Mouse (Mus musculus): Measurements from ENCODE around the gene Gsk3a. TPM values are rescaled to one million over a fixed set of nuclear protein-coding genes. Genes with fewer than 3 reads are reported as not detected.

Gsk3a gene
- polyA plus RNA-seq, 1 experiment from 2014 or later = 16.1 TPM

GRCm38 (mm10) chr7:25209161-25209622 lies 28.5 kb downstream of the Gsk3a start:
- DNase-seq (ENCODE audit: low spot score) (no peak), ATAC-seq (ENCODE audit: low FRiP score) (no peak)
- Histone ChIP-seq H3K4me3 (ENCODE audit: low read depth, low read length) (no peak overlapping the region), H3K4me1 (replicated peaks; ENCODE audit: control insufficient read depth, insufficient read depth, low read length) (no peaks in the 10 kb centered on the region), H3K9ac (ENCODE audit: low read depth, low read length) (no peak overlapping the region), H3K27me3 (ENCODE audit: control insufficient read depth, insufficient read depth, low read length) (no peaks in the 10 kb centered on the region), H3K27ac (ENCODE audit: low read depth, low read length) (no peak overlapping the region), H3K36me3 (ENCODE audit: control insufficient read depth, insufficient read depth, low read length) (0 out of 2 replicates have a peak, but pooled peaks cover 2% of the 10 kb centered on the region), H3K9me3 (ENCODE audit: control insufficient read depth, low read length) (no peaks in the 10 kb centered on the region), H3K4me2 (replicated peaks; ENCODE audit: low read depth, low read length) (no peak overlapping the region)
- WGBS = 84% methylated on average over 3 of the region's 3 CpGs

- Histone ChIP-seq H3K27ac (ENCODE audit: low read depth, low read length) (no peak overlapping the region), H3K4me3 (ENCODE audit: low read depth, low read length) (no peak overlapping the region), H3K9ac (ENCODE audit: low read depth, low read length) (no peak overlapping the region), H3K9me3 (ENCODE audit: control insufficient read depth, low read length) (no peaks in the 10 kb centered on the region), H3K36me3 (ENCODE audit: control insufficient read depth, insufficient read depth, low read length) (0 out of 2 replicates have a peak, but pooled peaks cover 8% of the 10 kb centered on the region), H3K27me3 (ENCODE audit: control insufficient read depth, insufficient read depth, low read length) (no peaks in the 10 kb centered on the region), H3K4me2 (replicated peaks; ENCODE audit: low read depth, low read length) (no peak overlapping the region), H3K4me1 (replicated peaks; ENCODE audit: control insufficient read depth, insufficient read depth, low read length) (no peaks in the 10 kb centered on the region)
- no peak for ATAC-seq (ENCODE audit: low FRiP score)
- DNase-seq (ENCODE audit: low spot score) = no peak
- WGBS = 90% methylated on average over 16 of the region's 16 CpGs
Observed at GRCm38 (mm10) chr7:25206094-25206830, 31.4 kb downstream of the Gsk3a start.

DNA sequence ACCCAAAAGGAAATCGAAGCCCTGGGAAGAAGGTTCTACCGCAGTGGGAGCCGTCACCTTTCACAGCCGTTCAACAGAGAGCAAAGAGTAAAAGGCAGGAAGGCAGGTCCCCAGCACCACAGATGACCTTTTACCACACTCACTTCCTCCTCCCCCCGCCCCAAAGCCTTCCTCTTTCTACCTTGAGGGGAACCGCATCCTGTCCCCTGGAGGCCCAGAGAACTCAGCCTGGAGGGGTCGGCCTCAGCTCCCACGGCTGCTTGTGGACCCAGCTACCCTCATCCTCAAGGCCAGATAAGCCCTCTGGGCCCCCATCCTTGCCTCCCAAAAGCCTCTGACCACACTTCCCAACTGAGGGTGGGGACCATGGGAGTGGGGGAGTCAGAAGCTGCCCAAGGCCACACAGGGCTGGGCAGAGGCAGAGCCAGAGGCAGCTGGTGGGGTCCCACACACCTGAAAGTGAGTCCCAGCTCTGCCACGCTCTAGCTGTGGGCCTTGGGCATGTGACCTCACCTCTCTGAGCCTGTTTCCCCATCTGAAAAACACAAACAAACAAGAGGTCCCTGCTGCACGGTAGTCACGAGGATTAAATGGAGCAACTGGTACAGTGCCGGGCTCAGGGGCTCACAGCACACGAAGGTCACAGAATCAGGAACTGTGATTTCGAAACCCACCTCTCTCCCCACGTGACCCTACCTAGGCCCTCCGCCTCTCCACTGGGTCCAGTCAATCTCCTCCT lies 32.1 kb downstream of the Gsk3a start:
- H3K4me2 ChIP-seq (replicated peaks; ENCODE audit: low read depth, low read length) = no peak overlapping the region
- no peak overlapping the region for H3K9ac ChIP-seq (ENCODE audit: low read depth, low read length)
- no peaks in the 10 kb centered on the region for H3K27me3 ChIP-seq (ENCODE audit: control insufficient read depth, insufficient read depth, low read length)
- no peaks in the 10 kb centered on the region for H3K4me1 ChIP-seq (replicated peaks; ENCODE audit: control insufficient read depth, insufficient read depth, low read length)
- DNase-seq (ENCODE audit: low spot score) (no peak), ATAC-seq (ENCODE audit: low FRiP score) (no peak)
- no peaks in the 10 kb centered on the region for H3K9me3 ChIP-seq (ENCODE audit: control insufficient read depth, low read length)
- no peak overlapping the region for H3K4me3 ChIP-seq (ENCODE audit: low read depth, low read length)
- H3K27ac ChIP-seq (ENCODE audit: low read depth, low read length) = no peak overlapping the region
- WGBS = 83% methylated on average over 16 of the region's 16 CpGs
- 0 out of 2 replicates have a peak, but pooled peaks cover 5% of the 10 kb centered on the region for H3K36me3 ChIP-seq (ENCODE audit: control insufficient read depth, insufficient read depth, low read length)

DNA sequence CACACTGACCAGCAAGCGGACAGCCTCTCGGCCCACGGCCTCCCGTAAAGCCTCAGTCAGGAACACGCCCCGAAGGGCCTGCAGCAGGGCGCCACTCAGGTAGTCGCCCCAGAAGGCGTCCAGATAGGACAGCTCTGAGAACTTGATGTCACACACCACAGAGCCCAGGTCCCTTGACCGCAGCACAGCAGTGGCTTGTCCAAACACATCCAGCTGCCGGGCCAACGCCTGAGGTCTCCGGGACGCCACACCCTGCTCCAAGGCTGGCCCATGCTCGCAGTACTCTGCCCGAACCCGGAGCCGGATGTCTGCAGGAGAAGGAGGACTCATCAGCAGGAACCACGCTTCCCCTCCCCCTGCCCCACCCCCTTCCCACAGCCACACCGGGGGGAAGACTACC lies 34.0 kb downstream of the Gsk3a start:
- Histone ChIP-seq H3K27me3 (ENCODE audit: control insufficient read depth, insufficient read depth, low read length) (no peaks in the 10 kb centered on the region), H3K4me3 (ENCODE audit: low read depth, low read length) (no peak overlapping the region), H3K4me1 (replicated peaks; ENCODE audit: control insufficient read depth, insufficient read depth, low read length) (no peaks in the 10 kb centered on the region), H3K4me2 (replicated peaks; ENCODE audit: low read depth, low read length) (no peak overlapping the region), H3K36me3 (ENCODE audit: control insufficient read depth, insufficient read depth, low read length) (0 out of 2 replicates have a peak, but pooled peaks cover 5% of the 10 kb centered on the region), H3K9ac (ENCODE audit: low read depth, low read length) (no peak overlapping the region), H3K27ac (ENCODE audit: low read depth, low read length) (no peak overlapping the region), H3K9me3 (ENCODE audit: control insufficient read depth, low read length) (no peaks in the 10 kb centered on the region)
- WGBS = 88% methylated on average over 19 of the region's 20 CpGs
- no peak for DNase-seq (ENCODE audit: low spot score)
- ATAC-seq (ENCODE audit: low FRiP score) = no peak

DNA sequence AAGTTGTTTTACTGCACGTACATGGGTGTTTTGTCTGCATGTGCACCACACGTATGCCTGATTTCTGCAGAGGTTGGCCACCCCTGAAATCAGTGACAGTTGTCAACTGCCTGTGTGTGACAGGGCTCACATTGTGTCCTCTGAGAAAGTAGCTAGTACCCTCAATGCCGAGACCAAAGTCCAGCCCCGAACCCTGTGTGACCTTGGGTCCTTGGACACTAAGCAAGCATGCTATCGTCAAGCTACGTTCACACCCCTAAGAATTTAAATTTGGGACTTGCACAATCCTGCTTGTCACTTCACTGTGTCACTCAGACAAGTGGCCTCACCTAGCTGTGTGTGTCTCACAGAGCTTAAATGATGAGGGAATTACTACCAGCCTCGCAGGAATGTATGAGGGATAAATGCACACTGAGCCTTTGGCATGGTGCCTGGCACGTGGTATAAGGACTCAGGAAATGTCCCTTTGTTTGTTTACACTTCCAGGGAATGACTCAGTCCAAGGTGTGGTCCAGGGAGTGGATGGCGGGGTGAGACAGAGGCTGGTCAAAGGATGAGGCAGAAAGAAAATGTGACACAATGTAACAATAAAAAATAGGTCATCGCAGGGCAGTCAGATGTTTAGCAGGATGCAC lies 40.1 kb downstream of the Gsk3a start:
- ATAC-seq (ENCODE audit: low FRiP score) (no peak), DNase-seq (ENCODE audit: low spot score) (no peak)
- Histone ChIP-seq H3K9me3 (ENCODE audit: control insufficient read depth, low read length) (no peaks in the 10 kb centered on the region), H3K9ac (ENCODE audit: low read depth, low read length) (no peak overlapping the region), H3K4me2 (replicated peaks; ENCODE audit: low read depth, low read length) (no peak overlapping the region), H3K27me3 (ENCODE audit: control insufficient read depth, insufficient read depth, low read length) (no peaks in the 10 kb centered on the region), H3K27ac (ENCODE audit: low read depth, low read length) (no peak overlapping the region), H3K4me1 (replicated peaks; ENCODE audit: control insufficient read depth, insufficient read depth, low read length) (no peaks in the 10 kb centered on the region), H3K4me3 (ENCODE audit: low read depth, low read length) (no peak overlapping the region), H3K36me3 (ENCODE audit: control insufficient read depth, insufficient read depth, low read length) (no peaks in the 10 kb centered on the region)
- 77% methylated on average over 10 of the region's 10 CpGs for WGBS

DNA sequence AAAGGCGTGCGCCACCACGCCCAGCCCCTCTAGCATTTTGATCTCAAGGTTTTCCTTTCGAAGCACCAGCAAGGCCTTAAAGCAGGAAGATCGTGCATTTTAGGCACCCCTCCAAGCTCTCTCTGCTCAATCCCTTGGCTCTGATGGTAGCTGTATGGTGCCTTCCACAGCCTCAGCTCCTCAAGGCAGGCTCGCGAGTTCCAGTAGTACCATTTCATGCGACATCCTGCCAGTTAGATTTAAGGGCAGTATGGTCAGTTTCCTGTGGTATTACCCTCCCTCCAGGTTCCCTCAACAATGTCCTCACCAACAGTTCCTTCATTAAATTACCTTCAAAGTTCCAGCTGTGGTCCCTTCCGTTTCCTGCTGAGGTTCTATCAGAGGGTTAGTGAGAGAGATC lies 41.5 kb downstream of the Gsk3a start:
- Histone ChIP-seq H3K4me1 (replicated peaks; ENCODE audit: control insufficient read depth, insufficient read depth, low read length) (no peaks in the 10 kb centered on the region), H3K4me3 (ENCODE audit: low read depth, low read length) (no peak overlapping the region), H3K27ac (ENCODE audit: low read depth, low read length) (no peak overlapping the region), H3K9me3 (ENCODE audit: control insufficient read depth, low read length) (no peaks in the 10 kb centered on the region), H3K9ac (ENCODE audit: low read depth, low read length) (no peak overlapping the region), H3K4me2 (replicated peaks; ENCODE audit: low read depth, low read length) (no peak overlapping the region), H3K36me3 (ENCODE audit: control insufficient read depth, insufficient read depth, low read length) (no peaks in the 10 kb centered on the region), H3K27me3 (ENCODE audit: control insufficient read depth, insufficient read depth, low read length) (no peaks in the 10 kb centered on the region)
- DNase-seq (ENCODE audit: low spot score) (no peak), ATAC-seq (ENCODE audit: low FRiP score) (no peak)
- WGBS = 86% methylated on average over 9 of the region's 9 CpGs

DNA sequence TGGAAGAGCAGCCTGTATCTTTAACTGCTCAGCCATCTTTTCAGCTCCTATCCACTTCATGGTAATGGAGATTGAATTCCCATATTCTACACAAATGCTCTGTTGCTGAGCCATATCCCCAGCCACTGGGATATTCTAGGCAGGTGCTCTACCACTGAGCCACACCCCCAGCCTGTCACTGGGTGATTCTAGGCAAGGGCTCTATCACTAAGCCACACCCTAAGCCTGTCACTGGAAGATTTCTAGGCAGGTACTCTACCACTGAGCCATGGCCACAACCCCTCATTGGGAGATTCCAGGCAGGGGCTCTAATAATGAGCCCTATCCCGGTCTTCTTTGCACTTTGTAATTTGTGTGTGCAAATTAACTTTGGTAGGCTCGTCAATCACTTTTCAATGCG lies 42.5 kb downstream of the Gsk3a start:
- H3K4me2 ChIP-seq (replicated peaks; ENCODE audit: low read depth, low read length) = no peak overlapping the region

GRCm38 (mm10) chr7:25192110-25192509 lies 45.5 kb downstream of the Gsk3a start:
- H3K9me3 ChIP-seq (ENCODE audit: control insufficient read depth, low read length) = no peaks in the 10 kb centered on the region
- no peaks in the 10 kb centered on the region for H3K27me3 ChIP-seq (ENCODE audit: control insufficient read depth, insufficient read depth, low read length)
- ATAC-seq (ENCODE audit: low FRiP score) (no peak), DNase-seq (ENCODE audit: low spot score) (no peak)
- no peak overlapping the region for H3K4me2 ChIP-seq (replicated peaks; ENCODE audit: low read depth, low read length)
- no peaks in the 10 kb centered on the region for H3K4me1 ChIP-seq (replicated peaks; ENCODE audit: control insufficient read depth, insufficient read depth, low read length)
- no peaks in the 10 kb centered on the region for H3K36me3 ChIP-seq (ENCODE audit: control insufficient read depth, insufficient read depth, low read length)
- WGBS = 76% methylated on average over 8 of the region's 8 CpGs
- H3K4me3 ChIP-seq (ENCODE audit: low read depth, low read length) = no peak overlapping the region
- H3K27ac ChIP-seq (ENCODE audit: low read depth, low read length) = no peak overlapping the region
- H3K9ac ChIP-seq (ENCODE audit: low read depth, low read length) = no peak overlapping the region

More for the DNA sequence above, 42.5 kb downstream of the Gsk3a start:
- Histone ChIP-seq H3K36me3 (ENCODE audit: control insufficient read depth, insufficient read depth, low read length) (no peaks in the 10 kb centered on the region), H3K9me3 (ENCODE audit: control insufficient read depth, low read length) (no peaks in the 10 kb centered on the region), H3K27me3 (ENCODE audit: control insufficient read depth, insufficient read depth, low read length) (no peaks in the 10 kb centered on the region), H3K27ac (ENCODE audit: low read depth, low read length) (no peak overlapping the region), H3K4me1 (replicated peaks; ENCODE audit: control insufficient read depth, insufficient read depth, low read length) (no peaks in the 10 kb centered on the region), H3K9ac (ENCODE audit: low read depth, low read length) (no peak overlapping the region), H3K4me3 (ENCODE audit: low read depth, low read length) (no peak overlapping the region)
- DNase-seq (ENCODE audit: low spot score) (no peak), ATAC-seq (ENCODE audit: low FRiP score) (no peak)
- 82% methylated on average over 3 of the region's 3 CpGs for WGBS

Measured in hindbrain, embryonic 11.5 days (tissue).